15 mouse cellular contexts compared by ENCODE assay signal in the genomic region with DNA sequence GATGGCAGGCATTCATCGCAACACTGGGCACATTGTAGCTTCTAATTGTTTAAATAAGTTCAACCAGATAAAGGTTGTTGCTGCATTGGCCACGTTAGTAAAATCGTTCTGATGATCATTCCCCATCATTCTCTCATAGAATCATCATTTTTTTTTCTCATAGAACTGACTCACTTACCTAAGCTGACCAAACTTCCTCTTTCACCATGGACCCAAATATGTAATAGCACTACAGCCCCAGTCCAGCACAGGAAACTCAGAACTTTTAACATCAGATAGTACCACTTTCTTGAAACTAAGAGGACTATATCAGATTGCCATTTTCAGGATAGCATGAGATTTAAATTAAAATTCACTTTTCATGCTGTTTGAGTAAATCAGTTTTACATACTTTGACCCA.
"Had no signal": no experiment of that assay in that cellular context is flagged by ENCODE, and none has a peak within 500 bp of the region (broad histone marks: within the 10 kb centered on the region; RNA-seq: fewer than 3 reads in every experiment).

No protein-coding gene starts in this region.

- ATAC-seq: midbrain, embryonic 16.5 days had no signal

- DNase-seq: lung, adult 18-20 months; lung, embryonic 14.5 days; lung, postnatal 10 days; lung, postnatal 4 days; midbrain, embryonic 14.5 days; right cerebral cortex, postnatal 14 days; thymus, adult 18-20 months; thymus, postnatal 14 days; thymus, postnatal 36 days had no signal

- H3K4me3 ChIP-seq: midbrain, embryonic 10.5 days; midbrain, embryonic 12.5 days; myocyte; neural tube, embryonic 13.5 days; neural tube, embryonic 15.5 days had no signal

- H3K27ac ChIP-seq: midbrain, embryonic 10.5 days; midbrain, embryonic 12.5 days; neural tube, embryonic 13.5 days; neural tube, embryonic 15.5 days had no signal
